Mouse (Mus musculus) heart, embryonic 10.5 days (tissue): ENCODE results near the gene Scyl1. TPM values are rescaled to one million over a fixed set of nuclear protein-coding genes. Genes with fewer than 3 reads are reported as not detected.

Source experiments
- DNase-seq: peaks from one replicate; pipeline ENCODE4 v3.0.0-alpha.2; 2017; ENCODE audit warnings: low spot score
- H3K27ac ChIP-seq: fragments of 300-500 bp; sonication (generic); 2 replicates; pipeline ENCODE4 v1.5.1; 2016; ENCODE audit warnings: mild to moderate bottlenecking
- H3K27me3 ChIP-seq: fragments of 300-500 bp; sonication (generic); 2 replicates; pipeline ENCODE4 v1.6.1; 2016; ENCODE audit warnings: mild to moderate bottlenecking; ENCODE audit not compliant: poor library complexity, insufficient read depth, severe bottlenecking
- H3K36me3 ChIP-seq: fragments of 300-500 bp; sonication (generic); 2 replicates; pipeline ENCODE4 v1.6.1; 2016; ENCODE audit warnings: mild to moderate bottlenecking, moderate library complexity
- H3K4me1 ChIP-seq: fragments of 300-500 bp; sonication (generic); 2 replicates; pipeline ENCODE4 v1.6.1; 2016; ENCODE audit warnings: mild to moderate bottlenecking
- H3K4me3 ChIP-seq: fragments of 300-500 bp; sonication (generic); 2 replicates; pipeline ENCODE4 v1.5.1; 2016; ENCODE audit warnings: mild to moderate bottlenecking, moderate library complexity
- H3K9me3 ChIP-seq: fragments of 300-500 bp; sonication (generic); 2 replicates; pipeline ENCODE4 v1.6.1; 2016; ENCODE audit warnings: mild to moderate bottlenecking, moderate library complexity
- WGBS: fragments of 180-500 bp; shearing (Covaris S2); methylation state at CpG from one replicate; pipeline ENCODE4 v1.1.7; 2016; 5-methylcytosine and 5-hydroxymethylcytosine counted together
- polyA plus RNA-seq: library from polyadenylated mRNA; unstranded; fragments of >200 nt; fragmentation: Nextera tagmentation; extraction: Ambion mirVana; gene quantifications from 2 replicates; pipeline ENCODE4 v1.2.1, GENCODE M21; 2016

The Scyl1 gene
- polyA plus RNA-seq, 1 experiment from 2014 or later: 74.4 TPM

DNA sequence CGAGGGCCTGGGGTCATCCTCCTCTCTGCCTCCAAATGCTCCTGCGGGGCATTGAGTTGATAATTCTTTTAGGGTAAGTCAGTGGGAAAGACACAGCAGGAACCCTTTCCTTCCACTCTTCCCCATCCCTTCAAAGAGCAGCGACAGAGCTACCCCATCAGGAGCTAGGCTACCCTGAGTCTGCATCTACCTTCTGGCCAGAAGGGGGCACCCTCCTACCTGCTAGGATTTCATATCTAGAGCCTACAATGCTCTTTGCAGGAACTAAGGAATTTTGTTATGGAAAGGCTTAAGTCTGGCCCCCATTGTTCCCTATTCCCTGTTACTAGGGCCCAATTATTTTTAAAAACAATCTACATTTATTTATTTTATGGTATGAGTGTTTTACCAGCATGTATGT lies 60.0 kb downstream of the Scyl1 start:
- DNase-seq: no peak
- peaks cover 97% of the 10 kb centered on the region for H3K36me3 ChIP-seq
- H3K4me3 ChIP-seq: no peak overlapping the region
- no peak overlapping the region for H3K27ac ChIP-seq
- H3K4me1 ChIP-seq: peaks cover 25% of the 10 kb centered on the region
- H3K27me3 ChIP-seq: no peaks in the 10 kb centered on the region
- 27% methylated on average over 3 of the region's 3 CpGs for WGBS
- no peaks in the 10 kb centered on the region for H3K9me3 ChIP-seq

DNA sequence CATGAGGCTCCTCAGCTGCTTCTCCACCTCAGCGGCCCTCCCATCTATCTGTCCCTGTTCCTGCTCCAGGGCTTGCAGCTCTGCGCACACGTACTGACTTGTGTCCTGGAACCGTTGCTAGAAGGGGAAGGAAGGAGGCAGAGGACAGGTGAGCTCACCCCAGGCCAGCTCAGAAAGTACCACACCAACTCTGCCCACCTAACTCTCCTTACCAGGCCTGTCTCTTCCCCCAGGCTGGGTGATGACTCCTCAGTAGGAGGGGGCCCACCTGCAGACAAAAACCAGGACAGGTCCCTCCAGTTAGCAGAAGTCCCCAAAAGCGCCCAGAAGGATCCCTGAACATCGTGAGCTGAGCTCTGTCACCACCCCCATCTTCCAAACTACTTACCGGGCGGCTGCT lies 60.6 kb downstream of the Scyl1 start:
- Histone ChIP-seq H3K27ac (no peak overlapping the region), H3K36me3 (peaks cover 94% of the 10 kb centered on the region), H3K4me1 (peaks cover 23% of the 10 kb centered on the region), H3K9me3 (no peaks in the 10 kb centered on the region), H3K4me3 (no peak overlapping the region), H3K27me3 (no peaks in the 10 kb centered on the region)
- WGBS: 87% methylated on average over 8 of the region's 8 CpGs
- no peak for DNase-seq

DNA sequence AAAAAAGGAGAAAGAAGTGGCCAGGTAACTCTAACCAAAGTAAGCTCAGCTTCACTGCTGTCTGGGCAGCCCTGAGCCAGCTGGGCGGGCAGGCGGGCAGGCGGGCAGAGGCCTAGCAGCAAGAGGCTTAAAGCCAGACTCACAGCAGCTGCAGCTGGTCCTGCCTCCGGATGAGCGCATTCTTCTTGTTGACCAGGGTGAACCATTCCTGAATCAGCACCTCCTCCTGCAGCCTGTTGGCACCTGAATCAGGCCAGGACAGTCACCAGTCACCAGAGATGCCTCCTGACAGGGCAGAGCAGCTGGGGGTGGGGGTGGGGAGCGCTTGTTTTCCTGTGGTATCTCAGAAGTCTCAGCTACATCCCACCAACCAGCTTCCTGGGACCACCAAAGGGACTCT lies 61.2 kb downstream of the Scyl1 start:
- H3K4me3 ChIP-seq: no peak overlapping the region
- no peak for DNase-seq
- WGBS: 95% methylated on average over 6 of the region's 6 CpGs
- no peak overlapping the region for H3K27ac ChIP-seq
- H3K27me3 ChIP-seq: no peaks in the 10 kb centered on the region
- no peaks in the 10 kb centered on the region for H3K9me3 ChIP-seq
- H3K4me1 ChIP-seq: peaks cover 23% of the 10 kb centered on the region
- peaks cover 89% of the 10 kb centered on the region for H3K36me3 ChIP-seq

Other genes with a start within 250 kb of the Scyl1 start
- gene Ovol1, start 210.8 kb downstream of the Scyl1 start, polyA plus RNA-seq: 0.35 TPM in 1 of 2 replicates, not detected in the other
- gene Ap5b1, start 203.4 kb downstream of the Scyl1 start, polyA plus RNA-seq: 2.2 and 2.7 TPM in 2 replicates
- 113 and 142 TPM in 2 replicates for gene Rnaseh2c, start 169.5 kb downstream of the Scyl1 start, polyA plus RNA-seq
- gene Kat5, start 161.2 kb downstream of the Scyl1 start, polyA plus RNA-seq: 33.2 and 35.4 TPM in 2 replicates
- 36.8 and 38.1 TPM in 2 replicates for gene Rela, start 133.9 kb downstream of the Scyl1 start, polyA plus RNA-seq
- gene Sipa1, start 107.7 kb downstream of the Scyl1 start, polyA plus RNA-seq: 24.7 and 28.9 TPM in 2 replicates
- 33.6 and 36.0 TPM in 2 replicates for gene Map3k11, start 82.7 kb downstream of the Scyl1 start, polyA plus RNA-seq
- 20.1 and 26.3 TPM in 2 replicates for gene Pcnx3, start 82.5 kb downstream of the Scyl1 start, polyA plus RNA-seq
- gene Kcnk7, start 67.1 kb downstream of the Scyl1 start, polyA plus RNA-seq: 0.15 TPM in 1 of 2 replicates, not detected in the other
- 69.0 and 130 TPM in 2 replicates for gene Ehbp1l1, start 45.1 kb downstream of the Scyl1 start, polyA plus RNA-seq
- gene Fam89b, start 41.8 kb downstream of the Scyl1 start, polyA plus RNA-seq: 75.9 and 88.9 TPM in 2 replicates
- 4.2 and 4.3 TPM in 2 replicates for gene Ltbp3, start 30.5 kb downstream of the Scyl1 start, polyA plus RNA-seq
- 40.6 and 46.3 TPM in 2 replicates for gene Frmd8, start 103.9 kb upstream of the Scyl1 start, polyA plus RNA-seq
- 2.1 and 2.5 TPM in 2 replicates for gene Slc25a45, start 106.4 kb upstream of the Scyl1 start, polyA plus RNA-seq
- 2.4 and 2.9 TPM in 2 replicates for gene Tigd3, start 122.7 kb upstream of the Scyl1 start, polyA plus RNA-seq
- gene Dpf2, start 141.6 kb upstream of the Scyl1 start, polyA plus RNA-seq: 134 and 150 TPM in 2 replicates
- 5.9 and 7.4 TPM in 2 replicates for gene Cdc42ep2, start 153.4 kb upstream of the Scyl1 start, polyA plus RNA-seq
- gene Pola2, start 192.8 kb upstream of the Scyl1 start, polyA plus RNA-seq: 70.0 and 80.7 TPM in 2 replicates
- not detected in 2 replicates for gene Slc22a20, start 214.7 kb upstream of the Scyl1 start, polyA plus RNA-seq
- 7.3 and 7.4 TPM in 2 replicates for gene Capn1, start 244.5 kb upstream of the Scyl1 start, polyA plus RNA-seq